Mouse (Mus musculus) ES-Bruce4 (cell line): ENCODE data around the gene Afdn. TPM values are rescaled to one million over a fixed set of nuclear protein-coding genes. Genes with fewer than 3 reads are reported as not detected.

Experiments
- H3K27ac ChIP-seq: 2 replicates; pipeline ENCODE4 v1.5.1; 2012; ENCODE audit warnings: low read length, inconsistent platforms; ENCODE audit not compliant: insufficient read depth
- H3K27me3 ChIP-seq: 2 replicates; pipeline ENCODE4 v1.6.1; 2012; ENCODE audit warnings: mild to moderate bottlenecking, low read length, inconsistent platforms; ENCODE audit not compliant: control insufficient read depth, poor library complexity, insufficient read depth, severe bottlenecking
- H3K36me3 ChIP-seq: 2 replicates; pipeline ENCODE4 v1.6.1; 2012; ENCODE audit warnings: inconsistent platforms, mild to moderate bottlenecking, low read length, moderate library complexity; ENCODE audit not compliant: control insufficient read depth, poor library complexity, insufficient read depth, severe bottlenecking
- H3K4me1 ChIP-seq: one replicate; pipeline ENCODE4 v1.8.1; 2011; ENCODE audit warnings: low read length; ENCODE audit not compliant: control insufficient read depth, insufficient read depth
- H3K4me3 ChIP-seq: 2 replicates; pipeline ENCODE4 v1.5.1; 2011; ENCODE audit warnings: low read depth, mild to moderate bottlenecking, low read length
- H3K9ac ChIP-seq: 2 replicates; pipeline ENCODE4 v1.6.1; 2012; ENCODE audit warnings: low read depth, mild to moderate bottlenecking, inconsistent platforms; ENCODE audit not compliant: poor library complexity, severe bottlenecking
- H3K9me3 ChIP-seq: replicated peaks from 2 replicates; pipeline ENCODE4 v1.6.1; 2012; ENCODE audit warnings: mild to moderate bottlenecking, low read length, inconsistent platforms; ENCODE audit not compliant: control insufficient read depth, poor library complexity, insufficient read depth, severe bottlenecking
- CTCF ChIP-seq: IDR thresholded peaks from one replicate; pipeline ENCODE4 v1.8.1; 2011; ENCODE audit warnings: low read depth, low read length
- EP300 ChIP-seq: IDR thresholded peaks from 2 replicates; pipeline ENCODE4 v1.6.1; 2011; ENCODE audit warnings: low read depth, low read length; ENCODE audit not compliant: insufficient read depth
- POLR2A ChIP-seq: IDR thresholded peaks from one replicate; pipeline ENCODE4 v1.8.1; 2011; ENCODE audit warnings: low read length; ENCODE audit not compliant: insufficient read depth
- polyA plus RNA-seq: library from polyadenylated mRNA; stranded (reverse); fragments of >200 nt; gene quantifications from 2 replicates; pipeline ENCODE4 v1.2.4, GENCODE M21; 2011; ENCODE audit warnings: low read depth; ENCODE audit not compliant: missing spikeins, insufficient read depth, insufficient read length

Afdn gene
- polyA plus RNA-seq, 1 experiment, result 286 TPM

DNA sequence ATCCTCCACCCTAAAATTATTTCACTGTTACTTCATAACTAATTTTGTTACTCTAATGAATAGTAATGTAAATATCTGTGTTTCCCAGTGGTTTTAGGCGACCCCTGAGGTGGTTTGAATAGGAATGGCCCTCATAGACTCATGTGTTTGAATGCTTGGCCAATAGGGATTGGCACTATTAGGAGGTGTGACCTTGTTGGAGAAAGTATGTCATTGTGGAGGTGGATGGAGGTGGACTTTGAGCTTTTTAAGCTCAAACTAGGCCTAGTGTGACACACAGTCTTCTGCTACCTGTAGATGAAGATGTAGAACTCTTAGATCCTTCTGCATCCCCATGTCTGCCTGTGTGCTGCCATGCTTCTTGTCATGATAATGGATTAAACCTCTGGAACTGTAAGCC lies 37.4 kb downstream of the Afdn start:
- H3K4me3 ChIP-seq, result no peak overlapping the region
- no peaks in the 10 kb centered on the region for H3K36me3 ChIP-seq
- no peaks in the 10 kb centered on the region for H3K9me3 ChIP-seq
- H3K27ac ChIP-seq, result no peak overlapping the region
- H3K9ac ChIP-seq, result no peak overlapping the region
- H3K4me1 ChIP-seq, result no peaks in the 10 kb centered on the region
- no peaks in the 10 kb centered on the region for H3K27me3 ChIP-seq
- no peak for TF ChIP-seq POLR2A

- H3K9me3 ChIP-seq, result no peaks in the 10 kb centered on the region
- H3K27me3 ChIP-seq, result no peaks in the 10 kb centered on the region
- TF ChIP-seq POLR2A (no peak), CTCF (no peak), EP300 (no peak)
- peaks cover 12% of the 10 kb centered on the region for H3K36me3 ChIP-seq
- no peak overlapping the region for H3K9ac ChIP-seq
- H3K4me1 ChIP-seq, result no peaks in the 10 kb centered on the region
- H3K27ac ChIP-seq, result no peak overlapping the region
- no peak overlapping the region for H3K4me3 ChIP-seq
Observed at GRCm38 (mm10) chr17:13802836-13803408, 42.6 kb downstream of the Afdn start.

DNA sequence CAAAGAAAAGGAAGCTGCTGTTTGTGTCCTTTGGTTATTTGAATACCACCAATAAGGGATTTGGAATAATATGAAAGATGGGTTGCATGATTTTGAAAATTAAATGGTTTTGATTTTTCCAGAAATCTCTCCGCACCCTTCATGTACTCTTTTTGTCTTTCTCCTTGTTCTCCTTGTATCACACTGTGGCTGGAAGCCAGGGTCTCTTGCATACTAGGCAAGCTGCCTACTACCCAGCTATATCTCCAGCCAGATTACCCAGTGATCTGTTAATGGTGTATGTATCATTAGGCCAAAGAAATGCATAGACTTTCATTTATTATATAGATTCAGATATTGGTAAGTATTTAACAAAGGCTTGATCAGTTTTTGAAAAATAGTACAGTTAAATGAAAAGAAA lies 45.7 kb downstream of the Afdn start:
- Histone ChIP-seq H3K36me3 (peaks cover 24% of the 10 kb centered on the region), H3K27ac (no peak overlapping the region), H3K27me3 (no peaks in the 10 kb centered on the region), H3K4me3 (no peak overlapping the region), H3K4me1 (no peaks in the 10 kb centered on the region), H3K9me3 (no peaks in the 10 kb centered on the region), H3K9ac (no peak overlapping the region)
- no peak for TF ChIP-seq CTCF
- TF ChIP-seq POLR2A, result no peak
- TF ChIP-seq EP300, result no peak

GRCm38 (mm10) chr17:13817789-13818188 lies 57.5 kb downstream of the Afdn start:
- Histone ChIP-seq H3K9me3 (no peaks in the 10 kb centered on the region; the same call in 1 of the 2 replicates), H3K27me3 (no peaks in the 10 kb centered on the region), H3K4me1 (no peaks in the 10 kb centered on the region), H3K36me3 (no peaks in the 10 kb centered on the region; the same call in 1 of the 2 replicates), H3K9ac (no peak overlapping the region), H3K27ac (no peak overlapping the region), H3K4me3 (no peak overlapping the region)
- TF ChIP-seq POLR2A, result no peak
- no peak for TF ChIP-seq CTCF
- no peak for TF ChIP-seq EP300

DNA sequence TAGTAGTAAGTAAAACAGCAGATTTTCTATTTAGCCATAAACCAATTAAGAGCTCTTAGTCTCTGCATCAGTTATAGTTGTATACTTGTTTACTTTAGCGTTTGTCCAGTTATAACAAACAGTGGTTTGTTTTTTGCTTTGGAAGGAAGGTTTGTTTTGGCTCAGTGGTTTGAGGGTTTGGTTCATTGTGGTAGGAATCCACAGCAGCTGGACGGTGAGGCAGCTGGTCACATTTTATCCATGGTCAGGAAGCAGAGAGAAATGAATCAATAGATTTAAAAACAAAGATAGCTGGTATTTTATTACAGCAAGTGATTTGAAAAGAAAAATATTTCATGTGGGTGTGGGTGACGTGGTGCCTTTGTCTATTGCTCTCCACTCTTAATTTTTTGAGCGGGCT lies 59.0 kb downstream of the Afdn start:
- Histone ChIP-seq H3K36me3 (peaks cover 4% of the 10 kb centered on the region), H3K4me1 (no peaks in the 10 kb centered on the region), H3K27ac (no peak overlapping the region), H3K9ac (no peak overlapping the region), H3K27me3 (no peaks in the 10 kb centered on the region), H3K4me3 (no peak overlapping the region), H3K9me3 (no peaks in the 10 kb centered on the region; the same call in 1 of the 2 replicates)
- no peak for TF ChIP-seq EP300
- TF ChIP-seq CTCF, result no peak
- TF ChIP-seq POLR2A, result no peak

DNA sequence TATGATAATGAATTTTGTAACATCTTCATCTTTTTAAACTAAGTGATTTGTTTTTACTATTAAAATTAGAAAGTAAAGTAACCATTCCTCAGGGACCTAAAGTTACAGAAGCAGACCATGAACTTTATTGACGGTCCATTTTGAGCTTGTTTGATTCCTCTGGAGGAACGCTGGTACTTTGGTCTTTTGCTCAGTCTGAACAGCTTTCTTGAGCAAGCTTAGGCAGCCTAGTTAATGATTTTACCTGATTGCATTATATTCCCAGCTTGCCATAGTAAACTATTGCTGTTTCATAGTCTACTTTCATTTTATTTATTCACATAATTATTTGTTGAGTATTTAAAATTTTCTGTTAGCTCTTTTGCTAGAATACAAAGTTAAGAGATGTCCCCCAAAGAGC lies 60.3 kb downstream of the Afdn start:
- H3K4me1 ChIP-seq, result no peaks in the 10 kb centered on the region
- no peak for TF ChIP-seq EP300
- no peak for TF ChIP-seq POLR2A
- no peak for TF ChIP-seq CTCF
- no peaks in the 10 kb centered on the region; the same call in 1 of the 2 replicates for H3K9me3 ChIP-seq
- H3K27ac ChIP-seq, result no peak overlapping the region
- H3K9ac ChIP-seq, result no peak overlapping the region
- H3K27me3 ChIP-seq, result no peaks in the 10 kb centered on the region
- peaks cover 8% of the 10 kb centered on the region for H3K36me3 ChIP-seq
- no peak overlapping the region for H3K4me3 ChIP-seq
